16 mouse cellular contexts compared by ENCODE assay signal in the genomic region with DNA sequence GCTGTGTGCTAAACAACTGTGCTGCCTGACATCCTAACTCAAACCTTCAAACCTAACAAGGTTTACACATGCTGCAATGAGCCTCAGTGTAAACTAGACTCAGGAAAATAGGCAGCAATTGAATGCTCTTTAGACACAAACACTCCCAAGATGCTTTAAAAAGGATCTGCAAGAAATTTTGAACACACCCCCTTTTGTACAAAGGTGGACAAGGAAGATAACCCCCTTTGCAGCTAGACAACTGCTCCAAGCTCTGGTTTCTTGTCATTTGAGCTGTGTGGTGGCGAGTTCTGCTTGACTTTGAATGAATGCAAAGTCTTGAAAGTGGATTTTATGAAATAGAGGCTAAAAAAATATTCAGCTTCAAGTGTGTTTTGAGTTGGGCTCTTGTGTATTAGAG. TPM values are rescaled to one million over a fixed set of nuclear protein-coding genes. Genes with fewer than 3 reads are reported as not detected.
"Had no signal": no experiment of that assay in that cellular context is flagged by ENCODE, and none has a peak within 500 bp of the region (broad histone marks: within the 10 kb centered on the region; RNA-seq: fewer than 3 reads in every experiment).

No protein-coding gene starts in this region.

- H3K4me3 ChIP-seq: neural tube, embryonic 15.5 days; stomach, embryonic 15.5 days had no signal

- H3K9ac ChIP-seq: neural tube, embryonic 15.5 days; stomach, embryonic 15.5 days had no signal

- H3K9me3 ChIP-seq: neural tube, embryonic 15.5 days; stomach, embryonic 15.5 days had no signal

- H3K4me2 ChIP-seq: neural tube, embryonic 15.5 days; stomach, embryonic 15.5 days had no signal

- H3K27ac ChIP-seq: neural tube, embryonic 15.5 days; stomach, embryonic 15.5 days; stomach, postnatal 0 days had no signal

- DNase-seq: retina, postnatal 1 day; right cerebral cortex, adult 18-20 months; right cerebral cortex, postnatal 14 days; right cerebral cortex, postnatal 25 days; right cerebral cortex, postnatal 4 days; spleen, adult 18-20 months; thymus, adult 18-20 months; thymus, adult 2 months; thymus, postnatal 14 days; thymus, postnatal 25 days; thymus, postnatal 36 days; thymus, postnatal 4 days had no signal

RNA-seq across cellular contexts. Expression of gene Pou4f1, which starts 7.6 kb away (rescaled TPM):
- total RNA-seq: neutrophil, adult 5-6 weeks had no signal
